In the genomic region with DNA sequence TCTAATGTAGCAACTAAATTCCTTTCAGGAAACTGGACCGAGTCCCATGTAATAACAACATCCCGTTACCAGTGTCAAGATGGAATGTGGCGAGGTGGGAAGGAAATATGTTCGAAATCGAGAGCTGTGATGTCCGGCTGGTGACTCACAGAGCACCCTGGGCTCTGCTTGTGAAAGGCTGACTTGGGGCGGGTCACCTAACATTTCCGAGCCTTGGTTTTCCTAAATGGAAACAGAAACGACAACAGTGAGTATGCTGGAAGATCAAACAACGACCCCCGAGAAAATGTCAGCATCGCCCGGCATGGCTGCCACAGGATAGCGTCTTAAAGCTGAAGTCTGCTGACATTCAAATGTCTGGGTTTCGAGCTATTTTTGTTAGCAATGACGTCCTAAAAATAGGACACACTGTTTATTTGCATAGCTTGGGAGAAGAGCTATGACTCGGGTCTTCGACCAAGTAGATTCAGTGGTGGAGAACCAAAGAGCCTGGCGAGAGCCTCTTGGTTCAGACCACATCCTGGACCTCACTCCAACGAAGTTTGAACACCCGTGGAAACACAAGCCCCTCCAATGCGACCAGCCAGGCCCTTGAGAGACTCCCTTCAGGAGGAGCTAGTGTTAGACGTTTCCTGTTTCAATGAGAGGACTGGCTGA, we compare ENCODE assay signal across 11 mouse cellular contexts. TPM values are rescaled to one million over a fixed set of nuclear protein-coding genes. Genes with fewer than 3 reads are reported as not detected.
DNase-seq lines count a peak whose midpoint lies in the region; ATAC-seq and TF ChIP-seq lines count a peak whose summit lies in the region.
"Had no signal": no experiment of that assay in that cellular context is flagged by ENCODE, and none has a peak within 500 bp of the region (broad histone marks: within the 10 kb centered on the region; RNA-seq: fewer than 3 reads in every experiment).

No protein-coding gene starts in this region.

- H3K4me1 ChIP-seq in embryonic facial prominence, embryonic 12.5 days: peaks cover 13% of the 10 kb centered on the region; the same call in 1 of the 2 replicates
- H3K4me1 ChIP-seq in heart, postnatal 0 days (ENCODE audit: control insufficient read depth, insufficient read depth): peaks cover 11% of the 10 kb centered on the region
- H3K4me1 ChIP-seq in lung, adult 2 months (ENCODE audit: control insufficient read depth, insufficient read depth, low read length): peaks cover 14% of the 10 kb centered on the region
- H3K4me1 ChIP-seq in cerebellum, adult 2 months (ENCODE audit: control insufficient read depth, insufficient read depth, low read length): no peaks in the 10 kb centered on the region
- no peaks in the 10 kb centered on the region for H3K4me1 ChIP-seq in midbrain, embryonic 11.5 days (ENCODE audit: control insufficient read depth, insufficient read depth, low read length)
- H3K4me1 ChIP-seq: forebrain, embryonic 15.5 days; neural tube, embryonic 12.5 days had no signal

- peak; percentile 59; the same call in 1 of the 2 replicates for TF ChIP-seq EP300 in heart, postnatal 0 days (IDR thresholded peaks at IDR 0.05; ENCODE audit: low read depth)

- no peaks in the 10 kb centered on the region for H3K36me3 ChIP-seq in embryonic facial prominence, embryonic 12.5 days
- H3K36me3 ChIP-seq in heart, postnatal 0 days (replicated peaks; ENCODE audit: control insufficient read depth, insufficient read depth, low read length): 0 out of 2 replicates have a peak, but pooled peaks cover 8% of the 10 kb centered on the region
- no peaks in the 10 kb centered on the region for H3K36me3 ChIP-seq in midbrain, embryonic 11.5 days (ENCODE audit: control insufficient read depth, insufficient read depth, low read length)
- H3K36me3 ChIP-seq: forebrain, embryonic 15.5 days; neural tube, embryonic 12.5 days had no signal

- TF ChIP-seq CTCF in heart, postnatal 0 days (IDR thresholded peaks at IDR 0.05; ENCODE audit: low read depth): no peak
- no peak for TF ChIP-seq CTCF in lung, adult 2 months (IDR thresholded peaks at IDR 0.05; ENCODE audit: insufficient read depth, low read length)
- no peak for TF ChIP-seq CTCF in cerebellum, adult 2 months (IDR thresholded peaks at IDR 0.05; ENCODE audit: borderline replicate concordance, insufficient read depth, low read depth, low read length)

- H3K27me3 ChIP-seq in embryonic facial prominence, embryonic 12.5 days: no peaks in the 10 kb centered on the region
- H3K27me3 ChIP-seq in heart, postnatal 0 days (ENCODE audit: control insufficient read depth, insufficient read depth, low read length): no peaks in the 10 kb centered on the region
- no peaks in the 10 kb centered on the region for H3K27me3 ChIP-seq in cerebellum, adult 2 months (ENCODE audit: control insufficient read depth, insufficient read depth, low read length)
- H3K27me3 ChIP-seq in midbrain, embryonic 11.5 days (ENCODE audit: control insufficient read depth, insufficient read depth, low read length): no peaks in the 10 kb centered on the region
- H3K27me3 ChIP-seq: forebrain, embryonic 15.5 days; neural tube, embryonic 12.5 days had no signal

- H3K27ac ChIP-seq in embryonic facial prominence, embryonic 12.5 days: no peak overlapping the region
- peak overlapping the region; percentile 81 for H3K27ac ChIP-seq in heart, postnatal 0 days (ENCODE audit: low read depth)
- H3K27ac ChIP-seq in cerebellum, adult 2 months (ENCODE audit: insufficient read depth, low read length): no peak overlapping the region
- no peak overlapping the region for H3K27ac ChIP-seq in midbrain, embryonic 11.5 days (ENCODE audit: low read depth, low read length)
- H3K27ac ChIP-seq: forebrain, embryonic 15.5 days; neural tube, embryonic 12.5 days had no signal

- no peak for ATAC-seq in embryonic facial prominence, embryonic 12.5 days (ENCODE audit: insufficient number of reproducible peaks, insufficient read depth, low FRiP score, low TSS enrichment)
- peak; percentile 49; the same call in 1 of the 2 replicates for ATAC-seq in heart, postnatal 0 days (ENCODE audit: insufficient read depth, low read depth)
- ATAC-seq in midbrain, embryonic 11.5 days (ENCODE audit: low FRiP score): no peak
- ATAC-seq: forebrain, embryonic 15.5 days had no signal

- DNase-seq in A20 (ENCODE audit: low read depth, low spot score): peak; percentile 52
- DNase-seq in heart, postnatal 0 days (ENCODE audit: low spot score): peak; percentile 49
- DNase-seq in lung, adult 2 months: peak; percentile 59
- DNase-seq in thymus, adult 18-20 months: no peak
- DNase-seq in cerebellum, adult 2 months: no peak
- DNase-seq in cerebellum, postnatal 10 days: no peak
- no peak for DNase-seq in midbrain, embryonic 11.5 days (ENCODE audit: low spot score, missing footprints)
- DNase-seq: left cerebral cortex, postnatal 4 days had no signal

- 46% methylated on average over 23 of the region's 23 CpGs for whole genome bisulfite sequencing in embryonic facial prominence, embryonic 12.5 days
- WGBS in heart, postnatal 0 days: 26% methylated on average over 23 of the region's 23 CpGs
- 9% methylated on average over 23 of the region's 23 CpGs for WGBS in lung, adult 2 months
- 89% methylated on average over 23 of the region's 23 CpGs for WGBS in cerebellum, adult 2 months
- WGBS in midbrain, embryonic 11.5 days: 80% methylated on average over 23 of the region's 23 CpGs

- peak; percentile 49; the same call in 1 of the 2 replicates for TF ChIP-seq POLR2A in lung, adult 2 months (IDR thresholded peaks at IDR 0.05; ENCODE audit: borderline replicate concordance, extremely low read depth, low read depth, low read length)
- no peak for TF ChIP-seq POLR2A in cerebellum, adult 2 months (IDR thresholded peaks at IDR 0.05; ENCODE audit: borderline replicate concordance, insufficient read depth, low read length)

- no peaks in the 10 kb centered on the region; the same call in 1 of the 2 replicates for H3K9me3 ChIP-seq in embryonic facial prominence, embryonic 12.5 days
- no peaks in the 10 kb centered on the region for H3K9me3 ChIP-seq in heart, postnatal 0 days (replicated peaks; ENCODE audit: control insufficient read depth, low read length)
- H3K9me3 ChIP-seq in midbrain, embryonic 11.5 days (ENCODE audit: control insufficient read depth, low read length): no peaks in the 10 kb centered on the region
- H3K9me3 ChIP-seq: forebrain, embryonic 15.5 days; neural tube, embryonic 12.5 days had no signal

- no peak overlapping the region for H3K4me3 ChIP-seq in embryonic facial prominence, embryonic 12.5 days
- H3K4me3 ChIP-seq in heart, postnatal 0 days (ENCODE audit: low read depth, low read length): peak overlapping the region; percentile 26
- peak overlapping the region; percentile 63 for H3K4me3 ChIP-seq in lung, adult 2 months (replicated peaks; ENCODE audit: extremely low read depth, low read depth, low read length)
- no peak overlapping the region for H3K4me3 ChIP-seq in cerebellum, adult 2 months (replicated peaks; ENCODE audit: insufficient read depth, low read depth, low read length)
- no peak overlapping the region for H3K4me3 ChIP-seq in midbrain, embryonic 11.5 days (ENCODE audit: low read depth, low read length)
- H3K4me3 ChIP-seq: forebrain, embryonic 15.5 days; neural tube, embryonic 12.5 days had no signal

- H3K4me2 ChIP-seq in embryonic facial prominence, embryonic 12.5 days (replicated peaks): 0 out of 2 replicates have a peak overlapping the region, but pooled peaks have one; percentile 0
- H3K4me2 ChIP-seq in heart, postnatal 0 days (ENCODE audit: low read depth, low read length): peak overlapping the region; percentile 47
- no peak overlapping the region for H3K4me2 ChIP-seq in midbrain, embryonic 11.5 days
- H3K4me2 ChIP-seq: forebrain, embryonic 15.5 days; neural tube, embryonic 12.5 days had no signal

- H3K9ac ChIP-seq in embryonic facial prominence, embryonic 12.5 days: no peak overlapping the region
- H3K9ac ChIP-seq in heart, postnatal 0 days (replicated peaks; ENCODE audit: low read depth, low read length): no peak overlapping the region; the same call in 1 of the 2 replicates
- H3K9ac ChIP-seq in midbrain, embryonic 11.5 days (ENCODE audit: low read length): no peak overlapping the region
- H3K9ac ChIP-seq: forebrain, embryonic 15.5 days; neural tube, embryonic 12.5 days had no signal

RNA-seq across cellular contexts. Expression of gene Socs2, which starts 28.0 kb away (rescaled TPM):
- 70.7 and 73.2 TPM in 2 replicates for polyA plus RNA-seq in embryonic facial prominence, embryonic 12.5 days (2016; fragmentation: Nextera tagmentation; extraction: Ambion mirVana)
- 71.2 and 103 TPM in 2 replicates for total RNA-seq in heart, postnatal 0 days (2014; rRNA removed; ENCODE audit: low replicate concordance)
- 131 and 137 TPM in 2 replicates for polyA plus RNA-seq in heart, postnatal 0 days (2015; fragmentation: Nextera tagmentation; extraction: Ambion mirVana)
- polyA plus RNA-seq in lung, adult 2 months (2012; rRNA removed): 83.1 and 140 TPM in 2 replicates
- polyA plus RNA-seq in cerebellum, adult 2 months (2012; rRNA removed): 16.6 TPM in 2 replicates
- 28.8 and 30.5 TPM in 2 replicates for polyA plus RNA-seq in midbrain, embryonic 11.5 days (2014; fragmentation: Nextera tagmentation; extraction: Ambion mirVana)

Comparison
In these comparisons a context has a peak if more than half of its experiments do, and no peak if none do; other contexts are left out.
1. DNase-seq: peak in A20 (single experiment), heart, postnatal 0 days (single experiment) and lung, adult 2 months (single experiment); none in thymus, adult 18-20 months (0 of 2), cerebellum, adult 2 months (0 of 2), cerebellum, postnatal 10 days (0 of 2) and midbrain, embryonic 11.5 days (single experiment).
2. H3K4me3 ChIP-seq: peak in heart, postnatal 0 days (single experiment) and lung, adult 2 months (single experiment); none in embryonic facial prominence, embryonic 12.5 days (single experiment), cerebellum, adult 2 months (single experiment) and midbrain, embryonic 11.5 days (single experiment).